Mouse (Mus musculus) embryonic stem cell, embryonic (primary cell): ENCODE measurements around the gene Lta.

Experiments
- CTCF ChIA-PET, 4 experiments: fragments of 300-600 bp in 2 of 4; fragments of 350-600 bp in 2 of 4; sonication (Branson Sonifier 250); formaldehyde crosslinking; loops; one replicate each; lab custom pipeline; 2022; ENCODE audit warnings: inconsistent platforms in 2 of 4; lab: Charles Lee
- POLR2A ChIA-PET, 4 experiments: fragments of 300-600 bp in 2 of 4; fragments of 350-600 bp in 2 of 4; sonication (Branson Sonifier 250); formaldehyde crosslinking; loops; one replicate each; lab custom pipeline; 2022; ENCODE audit warnings: antibody characterized with exemption in 4 of 4, inconsistent platforms in 1 of 4; lab: Charles Lee

Gene Lta

DNA sequence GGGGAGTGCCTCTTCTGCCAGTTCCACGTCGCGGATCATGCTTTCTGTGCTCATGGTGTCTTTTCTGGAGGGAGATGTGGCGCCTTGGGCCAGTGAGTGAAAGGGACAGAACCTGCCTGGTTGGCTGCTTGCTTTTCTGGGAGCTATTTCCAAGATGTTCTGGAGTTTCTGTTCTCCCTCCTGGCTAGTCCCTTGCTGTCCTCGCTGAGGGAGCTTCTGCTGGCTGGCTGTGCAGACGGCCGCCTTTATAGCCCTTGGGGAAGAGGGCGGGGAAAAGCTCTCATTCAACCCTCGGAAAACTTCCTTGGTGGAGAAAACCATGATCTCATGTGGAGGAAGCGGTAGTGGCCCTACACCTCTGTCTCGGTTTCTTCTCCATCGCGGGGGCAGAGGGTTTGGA is 3.4 kb downstream of the Lta start, which contains the start of gene Tnf:
Tnf (minus strand) TSS at position 221 of the 400 bp plus-strand sequence.
- ChIA-PET POLR2A (interaction anchor here in 3 of 4 experiments (0.6 to 2.6 kb wide), 9 partner anchors 11 to 406 kb away, joined by 3 to 7 read pairs (median 4); partner anchors contain the start of gene Gm16181 (in 1 of the 3)), CTCF (interaction anchor here in 3 of 4 experiments (0.6 to 2.6 kb wide), 8 partner anchors 10 to 73 kb away, joined by 3 to 10 read pairs (median 4); no protein-coding TSS in a partner anchor)

DNA sequence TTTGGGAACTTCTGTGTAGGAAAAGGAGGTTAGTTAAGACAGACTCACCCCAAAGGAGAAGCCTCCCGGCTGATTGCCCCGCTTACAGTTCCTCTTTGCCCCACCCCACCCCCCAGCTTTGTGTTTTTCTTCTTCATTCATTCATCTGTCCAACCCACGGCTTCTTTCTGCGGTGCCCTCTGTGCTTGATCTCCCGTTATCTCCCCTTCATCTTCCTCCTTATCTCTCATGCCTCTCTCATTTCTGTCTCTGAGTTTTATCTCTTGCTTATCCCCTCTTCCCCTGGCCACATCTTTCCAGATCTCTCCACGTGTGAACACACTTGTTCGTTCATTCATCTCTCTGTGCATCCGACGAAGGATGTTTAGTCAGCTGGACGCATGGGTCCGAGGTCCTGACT is 4.0 kb downstream of the Lta start:
- ChIA-PET CTCF (interaction anchor here in 2 of 4 experiments (0.5 to 2.6 kb wide), 6 partner anchors 9 to 208 kb away, joined by 3 to 10 read pairs (median 4); no protein-coding TSS in a partner anchor), POLR2A (interaction anchor here in 2 of 4 experiments (0.8 to 2.6 kb wide), 6 partner anchors 11 to 38 kb away, joined by 3 to 7 read pairs (median 3); partner anchors contain the start of gene Gm16181 (in 1 of the 2))

DNA sequence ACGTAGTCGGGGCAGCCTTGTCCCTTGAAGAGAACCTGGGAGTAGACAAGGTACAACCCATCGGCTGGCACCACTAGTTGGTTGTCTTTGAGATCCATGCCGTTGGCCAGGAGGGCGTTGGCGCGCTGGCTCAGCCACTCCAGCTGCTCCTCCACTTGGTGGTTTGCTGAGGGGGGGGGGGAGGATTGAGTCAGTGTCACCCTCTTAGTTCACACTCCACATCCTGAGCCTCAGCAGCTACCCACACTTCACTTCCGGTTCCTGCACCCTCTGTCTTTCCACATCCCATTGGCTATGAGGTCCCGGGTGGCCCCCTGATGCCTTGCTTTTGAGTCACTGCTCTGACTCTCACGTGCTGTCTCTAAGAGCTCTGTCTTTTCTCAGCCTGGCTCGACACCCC is 4.8 kb downstream of the Lta start:
- POLR2A ChIA-PET, result interaction anchor here in 2 of 4 experiments (0.6 to 2.6 kb wide), 5 partner anchors 15 to 1824 kb away, joined by 3 to 5 read pairs (median 4); no protein-coding TSS in a partner anchor
- CTCF ChIA-PET, result interaction anchor here in 2 of 4 experiments (0.5 to 2.0 kb wide), 4 partner anchors 10 to 207 kb away, joined by 3 to 6 read pairs (median 5); no protein-coding TSS in a partner anchor

DNA sequence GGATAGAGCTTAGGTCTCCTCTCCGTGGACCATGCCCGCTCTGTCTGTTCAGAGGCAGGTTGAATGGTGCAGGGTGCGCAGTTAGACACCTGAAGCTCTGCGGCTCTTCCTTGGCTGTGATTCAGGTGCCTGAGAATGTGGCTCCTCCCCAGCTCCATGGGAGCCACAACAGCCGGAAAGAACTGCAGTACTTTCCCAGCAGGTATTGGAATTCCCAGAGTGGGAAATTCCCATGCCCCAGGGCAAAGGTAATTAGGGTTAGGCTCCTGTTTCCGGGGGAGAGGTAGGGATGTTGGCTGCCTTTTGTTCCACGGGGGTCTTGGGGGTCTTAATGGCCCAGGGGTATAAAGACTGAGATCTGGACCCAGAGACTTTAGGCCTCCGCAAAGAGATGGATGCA is 6.2 kb downstream of the Lta start:
- ChIA-PET CTCF (interaction anchor here in 3 of 4 experiments (1.0 to 2.0 kb wide), 5 partner anchors 9 to 31 kb away, joined by 4 to 11 read pairs (median 5); no protein-coding TSS in a partner anchor), POLR2A (interaction anchor here in 3 of 4 experiments (0.7 to 2.0 kb wide), 5 partner anchors 9 to 77 kb away, joined by 3 to 8 read pairs (median 3); partner anchors contain the start of genes Csnk2b (in 1 of the 3), Ddx39b (in 1 of the 3), Gm16181 (in 1 of the 3) and Gpank1 (in 1 of the 3))

DNA sequence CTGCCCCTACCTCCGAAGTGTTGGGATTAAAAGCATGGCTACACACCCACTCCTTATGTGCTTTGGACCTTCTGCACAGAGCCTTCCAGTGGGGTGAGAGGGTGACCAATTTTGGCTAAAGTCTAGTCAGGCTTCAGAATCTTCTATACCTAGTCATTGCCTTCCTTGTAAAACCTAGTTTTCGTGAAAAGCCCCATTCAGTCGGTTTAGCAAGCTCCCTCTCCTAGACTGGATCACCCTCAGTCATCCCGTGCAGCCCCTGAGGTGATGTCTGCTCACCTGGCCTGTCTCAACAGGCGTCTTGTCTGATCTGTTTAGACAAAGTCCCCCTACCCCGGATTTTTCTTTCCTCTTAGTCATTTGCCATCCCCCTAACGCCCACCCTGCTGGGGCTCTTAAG is 7.1 kb downstream of the Lta start:
- CTCF ChIA-PET, result interaction anchor here in 2 of 4 experiments (0.6 to 1.8 kb wide), 3 partner anchors 10 to 30 kb away, joined by 3 to 10 read pairs (median 4); no protein-coding TSS in a partner anchor
- POLR2A ChIA-PET, result interaction anchor here in 2 of 4 experiments (0.8 to 2.0 kb wide), 3 partner anchors 22 to 76 kb away, joined by 3 to 8 read pairs (median 3); partner anchors contain the start of genes Csnk2b (in 1 of the 2), Ddx39b (in 1 of the 2), Gm16181 (in 1 of the 2) and Gpank1 (in 1 of the 2)

DNA sequence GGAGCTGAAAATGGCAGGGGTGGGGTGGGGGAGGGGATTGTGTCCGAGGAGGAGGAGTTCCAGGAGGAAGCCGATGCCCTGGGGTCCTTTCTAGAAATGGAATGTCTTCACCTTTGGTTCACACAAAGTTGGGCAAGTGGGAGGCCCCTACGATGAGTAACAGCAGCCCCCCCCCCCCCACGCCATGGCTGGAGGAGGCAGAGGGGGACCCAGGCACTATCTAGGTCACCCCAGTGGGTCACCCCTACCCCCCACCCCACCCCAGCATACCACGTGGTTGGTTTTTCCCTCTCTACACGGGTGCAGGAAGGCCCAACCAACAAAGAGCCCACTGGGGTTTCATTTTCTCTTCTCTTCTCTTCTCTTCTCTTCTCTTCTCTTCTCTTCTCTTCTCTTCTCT is 8.0 kb downstream of the Lta start:
- ChIA-PET CTCF (interaction anchor here in 2 of 4 experiments (1.3 to 2.9 kb wide), 3 partner anchors 29 to 30 kb away, joined by 4 to 14 read pairs (median 4); no protein-coding TSS in a partner anchor), POLR2A (interaction anchor here in 1 of 4 experiments (0.8 to 1.2 kb wide), 2 partner anchors 9 to 26 kb away, joined by 4 to 6 read pairs; partner anchors contain the start of gene Lta)

DNA sequence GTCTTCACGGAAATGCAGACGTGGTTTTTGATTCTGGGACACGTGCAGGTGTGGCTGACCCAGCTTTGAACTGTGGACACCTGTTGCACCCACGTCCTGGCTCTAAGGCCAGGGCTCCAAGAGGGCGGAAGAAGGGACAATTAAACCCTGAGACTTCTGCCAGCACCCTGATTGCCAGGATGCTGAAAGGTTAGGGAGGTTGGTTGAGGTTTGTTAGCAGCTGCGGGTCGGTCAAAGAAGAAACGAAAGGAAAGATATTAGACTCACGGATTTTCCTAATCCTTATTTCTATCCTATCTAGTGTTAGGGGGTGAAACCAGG is 8.9 kb downstream of the Lta start:
- POLR2A ChIA-PET, result interaction anchor here in 3 of 4 experiments (0.7 to 1.2 kb wide), 6 partner anchors 25 to 246 kb away, joined by 3 to 4 read pairs (median 4); partner anchors contain the start of genes Abhd16a (in 1 of the 3) and Ddx39b (in 1 of the 3)
- CTCF ChIA-PET, result interaction anchor here in 3 of 4 experiments (0.5 to 2.9 kb wide), 5 partner anchors 27 to 305 kb away, joined by 3 to 14 read pairs (median 4); no protein-coding TSS in a partner anchor

DNA sequence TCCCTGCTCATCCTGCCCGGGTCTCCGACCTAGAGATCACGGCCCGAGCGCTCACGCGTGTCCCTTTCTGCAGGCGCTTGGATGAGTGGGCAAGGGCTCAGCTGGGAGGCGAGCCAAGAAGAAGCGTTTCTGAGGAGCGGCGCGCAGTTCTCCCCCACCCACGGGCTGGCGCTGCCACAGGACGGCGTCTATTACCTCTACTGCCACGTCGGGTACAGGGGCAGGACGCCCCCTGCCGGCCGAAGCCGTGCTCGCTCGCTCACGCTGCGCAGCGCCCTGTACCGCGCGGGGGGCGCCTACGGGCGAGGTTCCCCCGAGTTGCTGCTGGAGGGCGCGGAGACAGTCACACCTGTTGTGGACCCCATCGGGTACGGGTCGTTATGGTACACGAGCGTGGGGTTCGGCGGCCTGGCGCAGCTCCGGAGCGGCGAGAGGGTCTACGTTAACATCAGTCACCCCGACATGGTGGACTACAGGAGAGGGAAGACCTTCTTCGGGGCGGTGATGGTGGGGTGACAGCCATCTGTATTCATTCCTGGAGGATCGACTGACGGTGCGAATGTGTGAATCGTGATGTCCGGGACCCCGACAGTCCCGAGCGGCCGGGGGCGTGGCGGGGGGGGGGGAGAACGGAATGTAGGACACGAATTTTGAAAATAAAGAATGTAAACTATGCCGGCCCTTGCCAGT is 9.4 kb downstream of the Lta start:
- CTCF ChIA-PET, result interaction anchor here (0.5 to 2.9 kb wide), 10 partner anchors 16 to 677 kb away, joined by 3 to 14 read pairs (median 4); no protein-coding TSS in a partner anchor
- POLR2A ChIA-PET, result interaction anchor here (0.7 to 1.2 kb wide), 8 partner anchors 9 to 245 kb away, joined by 3 to 4 read pairs (median 4); partner anchors contain the start of genes Abhd16a (in 1 of the 4), Ddx39b (in 1 of the 4) and Lta (in 1 of the 4)

DNA sequence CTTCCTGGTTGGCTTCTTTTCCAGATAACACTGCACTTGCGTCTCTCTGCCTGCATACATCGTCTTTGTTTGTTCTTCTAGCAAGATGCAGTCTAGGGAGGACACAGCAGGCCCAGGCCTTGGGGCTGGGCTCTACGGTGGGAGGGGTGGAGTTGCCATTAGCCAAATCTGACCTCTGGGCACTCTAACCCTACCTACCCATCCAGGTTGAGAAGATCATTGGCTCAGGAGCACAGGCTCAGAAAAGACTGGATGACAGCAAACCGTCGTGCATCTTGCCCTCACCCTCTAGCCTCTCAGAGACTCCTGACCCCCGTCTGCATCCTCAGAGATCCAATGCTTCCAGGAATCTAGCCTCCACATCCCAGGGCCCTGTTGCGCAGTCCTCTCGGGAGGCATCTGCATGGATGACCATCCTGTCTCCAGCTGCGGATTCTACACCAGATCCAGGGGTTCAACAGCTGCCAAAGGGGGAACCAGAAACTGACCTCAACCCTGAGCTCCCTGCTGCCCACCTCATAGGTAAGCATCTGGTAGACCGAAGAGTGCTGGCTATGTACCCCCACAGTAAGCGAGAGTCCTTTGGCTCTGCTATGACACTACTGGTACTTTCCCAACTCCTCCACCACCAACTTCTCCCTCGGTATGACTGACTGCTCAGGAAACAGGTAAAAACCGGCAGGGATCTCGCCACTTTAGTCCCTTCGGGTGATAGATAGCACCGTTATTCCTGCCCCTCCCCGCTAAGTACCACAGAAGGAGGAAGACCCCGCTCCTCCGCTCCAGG is 10.1 kb downstream of the Lta start:
- ChIA-PET POLR2A (interaction anchor here in 2 of 4 experiments (0.8 to 1.2 kb wide), 5 partner anchors 10 to 46 kb away, joined by 3 to 4 read pairs (median 3); partner anchors contain the start of genes Ddx39b (in 1 of the 2) and Lta (in 1 of the 2)), CTCF (interaction anchor here in 3 of 4 experiments (0.5 to 2.9 kb wide), 14 partner anchors 10 to 676 kb away, joined by 3 to 14 read pairs (median 4); partner anchors contain the start of gene D17H6S53E (in 1 of the 3))

DNA sequence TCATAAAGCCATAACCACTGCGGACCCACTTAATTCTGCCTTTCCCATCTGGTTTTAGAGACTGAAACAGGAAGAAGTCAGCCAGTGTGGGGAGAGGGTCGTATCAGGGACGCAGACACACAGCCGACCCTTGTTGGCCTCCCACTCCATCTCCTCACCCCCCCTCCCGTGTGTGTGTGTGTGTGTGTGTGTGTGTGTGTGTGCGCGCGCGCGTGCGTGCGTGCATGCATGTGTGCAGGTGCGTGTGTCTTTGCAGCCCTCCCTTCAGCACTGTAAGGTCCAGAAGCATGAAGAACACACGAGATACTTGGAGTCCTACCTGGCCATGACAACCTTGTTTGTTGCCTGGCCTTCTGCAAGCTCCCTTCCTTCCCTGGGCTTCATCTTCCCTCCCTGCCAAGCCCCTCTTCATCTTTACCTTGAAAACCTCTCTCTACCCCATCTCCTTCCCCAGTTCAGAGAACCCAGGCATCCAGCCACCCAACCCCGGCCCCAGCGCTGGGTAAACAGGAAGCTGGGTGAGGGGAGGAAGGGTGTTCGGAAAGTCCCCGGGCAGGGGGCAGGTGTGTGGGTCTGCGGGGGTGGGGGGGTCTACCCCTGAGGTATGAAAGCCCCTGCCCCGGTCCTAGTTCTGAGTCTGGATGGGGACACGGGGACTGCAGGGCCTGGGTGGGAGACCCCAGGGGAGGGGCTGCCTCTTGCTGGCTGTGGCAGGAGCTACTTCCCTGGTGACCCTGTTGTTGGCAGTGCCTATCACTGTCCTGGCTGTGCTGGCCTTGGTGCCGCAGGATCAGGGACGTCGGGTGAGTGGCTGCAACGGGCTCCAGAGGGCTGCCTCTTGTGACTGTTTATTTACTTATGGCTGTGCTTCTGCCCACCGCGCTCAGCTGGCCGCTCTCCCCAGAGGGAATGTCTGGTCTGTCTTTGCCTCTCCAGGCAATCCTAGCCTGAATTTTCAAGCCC is 11.0 kb downstream of the Lta start, which contains the start of gene Ltb:
Ltb (plus strand) TSS at position 559 of the 963 bp plus-strand sequence.
- ChIA-PET POLR2A (interaction anchor here in 3 of 4 experiments (0.6 to 1.2 kb wide), 6 partner anchors 14 to 334 kb away, joined by 3 to 4 read pairs (median 3); partner anchors contain the start of gene Ddx39b (in 1 of the 3)), CTCF (interaction anchor here (0.5 to 2.9 kb wide), 13 partner anchors 9 to 546 kb away, joined by 3 to 14 read pairs (median 4); partner anchors contain the start of genes Clic1 (in 1 of the 4) and D17H6S53E (in 1 of the 4))

DNA sequence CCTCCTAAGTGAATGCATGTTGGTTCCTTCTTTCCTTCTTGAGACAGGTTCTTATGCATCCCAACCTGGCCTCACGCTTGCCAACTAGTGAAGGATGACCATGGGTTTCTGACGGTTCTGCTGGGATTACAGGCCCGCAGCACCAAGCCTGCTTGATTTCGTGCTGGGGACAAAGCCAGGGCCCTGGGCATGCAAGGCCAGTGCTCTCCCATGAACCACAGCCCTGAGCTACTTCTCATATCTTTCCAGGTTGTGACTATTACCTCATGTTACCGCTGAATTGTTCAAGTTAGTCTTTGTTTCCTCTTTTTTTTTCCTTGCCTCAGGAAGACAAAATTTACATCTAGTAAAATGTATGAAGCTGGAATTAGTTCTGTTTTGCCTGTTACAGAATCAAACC is 12.2 kb downstream of the Lta start:
- POLR2A ChIA-PET, result interaction anchor here in 1 of 4 experiments (0.9 to 2.0 kb wide), 4 partner anchors 9 to 58 kb away, joined by 3 to 6 read pairs (median 3); partner anchors contain the start of genes Atp6v1g2 and Ddx39b
- CTCF ChIA-PET, result interaction anchor here in 3 of 4 experiments (0.6 to 1.8 kb wide), 5 partner anchors 22 to 34 kb away, joined by 3 to 8 read pairs (median 4); no protein-coding TSS in a partner anchor

DNA sequence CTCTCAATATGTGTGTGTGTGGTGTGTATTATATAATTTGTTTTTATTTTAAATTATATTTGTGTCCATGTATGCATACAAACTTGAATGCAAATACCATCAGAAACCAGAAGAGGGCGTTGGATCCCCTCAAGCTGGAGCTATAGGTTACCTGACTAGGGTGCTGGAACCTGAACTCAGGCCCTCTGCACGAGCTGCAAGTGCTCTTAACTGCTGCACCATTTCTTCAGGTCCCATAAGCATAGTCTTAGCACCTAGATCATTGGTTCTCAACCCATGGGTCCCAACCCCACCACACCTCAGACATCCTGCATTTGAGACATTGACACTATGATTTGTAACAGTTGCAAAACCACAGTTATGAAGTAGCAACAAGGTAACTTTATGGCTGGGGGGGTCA is 13.4 kb downstream of the Lta start:
- CTCF ChIA-PET, result interaction anchor here (0.5 to 1.8 kb wide), 14 partner anchors 10 to 871 kb away, joined by 3 to 8 read pairs (median 4); partner anchors contain the start of gene Tnf (in 1 of the 4)
- POLR2A ChIA-PET, result interaction anchor here in 2 of 4 experiments (0.6 to 2.0 kb wide), 3 partner anchors 8 to 28 kb away, joined by 4 to 6 read pairs (median 6); no protein-coding TSS in a partner anchor

DNA sequence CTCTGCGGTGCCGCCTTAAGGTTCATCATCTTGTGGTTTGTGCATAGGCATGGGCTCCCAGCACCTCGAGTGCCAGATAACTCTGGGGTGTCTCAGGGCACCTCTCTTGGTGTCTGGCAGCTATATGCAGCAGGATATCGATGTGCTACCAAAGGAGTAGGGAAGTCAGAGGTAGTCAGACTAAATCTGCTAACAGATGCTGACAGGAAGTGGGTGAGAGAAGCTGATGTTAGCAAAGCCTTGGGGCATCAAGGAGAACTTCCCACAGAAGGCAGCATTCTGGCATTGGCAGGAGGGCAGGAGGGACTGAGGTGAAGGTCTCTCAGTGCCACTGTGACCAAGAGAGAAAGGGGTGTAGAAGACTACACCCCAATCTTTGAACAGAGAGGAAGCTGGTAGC is 15.1 kb downstream of the Lta start:
- ChIA-PET CTCF (interaction anchor here (0.6 to 2.8 kb wide), 12 partner anchors 9 to 65 kb away, joined by 4 to 8 read pairs (median 4); no protein-coding TSS in a partner anchor), POLR2A (interaction anchor here in 3 of 4 experiments (0.8 to 1.8 kb wide), 7 partner anchors 9 to 52 kb away, joined by 3 to 13 read pairs (median 4); partner anchors contain the start of genes Ddx39b (in 1 of the 3) and Tnf (in 1 of the 3))

DNA sequence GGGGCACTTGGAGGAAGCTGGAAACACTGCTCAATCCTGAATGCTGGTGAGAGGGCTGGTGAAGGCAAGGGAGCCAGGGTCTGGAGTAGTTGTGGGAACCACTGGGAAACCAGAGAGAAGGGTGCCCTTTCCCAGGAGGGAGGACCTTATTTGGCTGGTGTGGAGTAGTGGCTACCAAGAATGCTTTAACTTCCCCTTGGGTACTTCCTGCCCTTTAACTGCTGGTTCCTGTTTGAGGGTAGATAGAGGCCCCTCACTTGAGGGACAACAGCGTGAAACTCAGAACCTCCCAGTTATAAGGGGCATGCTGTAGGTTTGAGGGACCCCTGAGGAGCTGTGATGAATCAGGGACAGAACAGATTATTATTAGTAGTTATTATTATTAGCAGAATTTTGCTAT is 16.0 kb downstream of the Lta start:
- CTCF ChIA-PET, result interaction anchor here in 3 of 4 experiments (0.6 to 2.8 kb wide), 11 partner anchors 11 to 66 kb away, joined by 4 to 8 read pairs (median 5); no protein-coding TSS in a partner anchor
- POLR2A ChIA-PET, result interaction anchor here in 3 of 4 experiments (0.6 to 1.8 kb wide), 8 partner anchors 8 to 237 kb away, joined by 3 to 13 read pairs (median 4); partner anchors contain the start of gene Ddx39b (in 1 of the 3)
